Mouse (Mus musculus) midbrain, embryonic 11.5 days (tissue): ENCODE data around the gene Gli3. TPM values are rescaled to one million over a fixed set of nuclear protein-coding genes. Genes with fewer than 3 reads are reported as not detected.

Experiments
- ATAC-seq: fragments of 200-750 bp; cut with Nextera tagmentation; 2 replicates; pipeline ENCODE4 v1.8.0; 2017; ENCODE audit warnings: moderate TSS enrichment, moderate library complexity; ENCODE audit not compliant: low FRiP score
- DNase-seq: peaks from one replicate; pipeline ENCODE4 v3.0.0; 2015; ENCODE audit warnings: low spot score; ENCODE audit errors: missing footprints
- H3K27ac ChIP-seq: fragments of 300-500 bp; sonication (generic); 2 replicates; pipeline ENCODE4 v1.5.1; 2014; ENCODE audit warnings: low read depth, low read length
- H3K27me3 ChIP-seq: fragments of 300-500 bp; sonication (generic); 2 replicates; pipeline ENCODE4 v1.6.1; 2014; ENCODE audit warnings: mild to moderate bottlenecking, low read length, moderate library complexity, mixed read lengths; ENCODE audit not compliant: control insufficient read depth, insufficient read depth
- H3K36me3 ChIP-seq: fragments of 300-500 bp; sonication (generic); 2 replicates; pipeline ENCODE4 v1.6.1; 2014; ENCODE audit warnings: mild to moderate bottlenecking, low read length, moderate library complexity, mixed read lengths; ENCODE audit not compliant: control insufficient read depth, insufficient read depth
- H3K4me1 ChIP-seq: fragments of 300-500 bp; sonication (generic); 2 replicates; pipeline ENCODE4 v1.6.1; 2014; ENCODE audit warnings: low read length; ENCODE audit not compliant: control insufficient read depth, insufficient read depth
- H3K4me2 ChIP-seq: fragments of 300-500 bp; sonication (generic); 2 replicates; pipeline ENCODE4 v1.6.1; 2014; ENCODE audit warnings: mild to moderate bottlenecking, moderate library complexity
- H3K4me3 ChIP-seq: fragments of 300-500 bp; sonication (generic); 2 replicates; pipeline ENCODE4 v1.5.1; 2014; ENCODE audit warnings: low read depth, low read length
- H3K9ac ChIP-seq: fragments of 300-500 bp; sonication (generic); 2 replicates; pipeline ENCODE4 v1.6.1; 2014; ENCODE audit warnings: low read length
- H3K9me3 ChIP-seq: fragments of 300-500 bp; sonication (generic); 2 replicates; pipeline ENCODE4 v1.6.1; 2016; ENCODE audit warnings: low read length; ENCODE audit not compliant: control insufficient read depth
- WGBS: fragments of 180-500 bp; shearing (Covaris S2); extraction: QIAGEN DNeasy Blood & Tissue Kit; methylation state at CpG from one replicate; pipeline ENCODE4 v1.1.7; 2014; 5-methylcytosine and 5-hydroxymethylcytosine counted together
- polyA plus RNA-seq: library from polyadenylated mRNA; unstranded; fragments of >200 nt; fragmentation: Nextera tagmentation; extraction: Ambion mirVana; gene quantifications from 2 replicates; pipeline ENCODE4 v1.2.1, GENCODE M21; 2014

Gene Gli3
- polyA plus RNA-seq: 36.4 and 41.5 TPM in 2 replicates

GRCm38 (mm10) chr13:15462830-15463491, at the start of gene Gli3:
Gli3 (plus strand) TSS chr13:15463235.
- peak; percentile 97 for DNase-seq
- H3K9me3 ChIP-seq: no peaks in the 10 kb centered on the region
- ATAC-seq: peak; percentile 95
- peaks cover 7% of the 10 kb centered on the region for H3K4me1 ChIP-seq
- H3K4me2 ChIP-seq: peak within 1 kb of the TSS; percentile 71
- H3K27me3 ChIP-seq: peaks cover 4% of the 10 kb centered on the region
- WGBS: 1% methylated on average over 52 of the region's 76 CpGs
- no peaks in the 10 kb centered on the region for H3K36me3 ChIP-seq
- peak within 1 kb of the TSS; percentile 90 for H3K4me3 ChIP-seq
- H3K9ac ChIP-seq: peak within 1 kb of the TSS; percentile 98
- peak within 1 kb of the TSS; percentile 98 for H3K27ac ChIP-seq

DNA sequence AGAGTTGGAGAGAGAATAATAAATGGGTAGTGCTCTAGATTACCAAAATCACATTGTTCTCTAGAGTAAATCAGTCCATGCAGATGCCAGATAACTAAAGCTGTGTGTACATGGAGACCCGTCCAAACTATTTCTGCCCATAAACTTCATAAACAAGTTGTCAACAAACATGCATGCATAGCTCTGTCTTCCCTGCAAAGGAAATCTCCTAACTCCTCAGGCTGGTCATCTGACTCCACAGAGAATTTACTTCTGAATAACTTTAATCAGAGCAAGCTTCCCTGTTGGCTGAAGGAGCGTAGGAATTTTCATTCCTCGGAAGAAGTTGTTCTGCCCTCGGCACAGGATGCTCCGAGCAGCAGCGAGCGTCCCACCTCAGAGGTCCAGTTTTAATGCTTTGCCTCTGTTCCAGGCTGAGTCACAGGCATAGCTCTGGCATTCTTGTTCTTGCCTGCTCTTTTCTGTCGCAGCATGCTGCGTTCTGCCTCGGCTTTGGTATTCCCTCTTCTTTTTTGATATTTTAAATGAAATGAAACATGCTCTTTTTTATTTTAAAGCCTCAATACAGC, 41.8 kb upstream of the Gli3 start:
- Histone ChIP-seq H3K4me1 (no peaks in the 10 kb centered on the region), H3K4me2 (no peak overlapping the region)

DNA sequence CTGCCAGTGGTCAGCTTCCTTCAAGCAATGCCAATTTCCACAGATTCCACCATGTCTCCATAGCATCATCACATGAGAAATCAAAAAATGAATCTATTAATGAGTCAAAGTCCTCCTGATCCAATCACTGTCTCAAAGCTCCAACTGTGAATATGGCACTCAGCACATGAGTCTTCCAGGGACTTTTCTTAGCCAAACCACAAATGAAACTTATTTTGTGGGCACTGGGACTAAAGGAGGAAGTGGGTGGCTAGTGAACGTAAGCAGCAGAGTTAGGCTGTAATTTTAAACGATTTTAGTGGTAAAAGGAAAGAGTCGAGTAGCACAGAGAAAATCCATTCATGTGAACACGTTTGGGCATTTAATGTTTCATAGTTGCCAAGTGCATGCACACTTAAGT, 21.0 kb upstream of the Gli3 start:
- 82% methylated on average over 4 of the region's 4 CpGs for WGBS
- no peak for ATAC-seq
- no peaks in the 10 kb centered on the region for H3K4me1 ChIP-seq

More for the DNA sequence above, 41.8 kb upstream of the Gli3 start:
- WGBS: 52% methylated on average over 10 of the region's 10 CpGs
- DNase-seq (peak; percentile 84), ATAC-seq (no peak)
- Histone ChIP-seq H3K27ac (no peak overlapping the region), H3K36me3 (no peaks in the 10 kb centered on the region), H3K9ac (no peak overlapping the region), H3K27me3 (no peaks in the 10 kb centered on the region), H3K4me3 (no peak overlapping the region), H3K9me3 (no peaks in the 10 kb centered on the region)

DNA sequence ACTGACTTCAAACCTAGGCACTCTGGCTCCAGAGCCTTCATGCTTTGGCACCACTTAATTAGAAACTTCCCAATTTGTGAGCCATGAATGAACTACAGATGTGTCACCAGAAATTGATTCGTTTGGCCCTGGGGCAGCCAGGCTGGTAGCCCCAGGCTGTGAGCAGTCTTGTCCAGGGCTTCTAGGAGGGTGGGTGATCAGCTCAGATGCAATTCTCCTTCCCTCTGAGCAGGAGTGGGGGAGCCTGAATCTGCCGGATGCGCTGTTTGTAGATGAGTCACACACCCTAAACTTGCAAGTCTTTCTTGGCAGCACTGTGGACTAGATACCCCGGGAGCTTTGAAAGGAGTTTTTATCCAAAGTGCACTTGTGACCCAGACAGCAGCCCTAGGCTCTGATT, 18.7 kb upstream of the Gli3 start:
- Histone ChIP-seq H3K9ac (no peak overlapping the region), H3K27ac (no peak overlapping the region), H3K4me3 (no peak overlapping the region), H3K27me3 (no peaks in the 10 kb centered on the region), H3K9me3 (no peaks in the 10 kb centered on the region), H3K4me2 (no peak overlapping the region), H3K4me1 (no peaks in the 10 kb centered on the region), H3K36me3 (no peaks in the 10 kb centered on the region)
- ATAC-seq (0 out of 2 replicates have a peak, but pooled peaks have one; percentile 24), DNase-seq (no peak)
- WGBS: 79% methylated on average over 4 of the region's 4 CpGs

More for the DNA sequence above, 21.0 kb upstream of the Gli3 start:
- Histone ChIP-seq H3K9ac (no peak overlapping the region), H3K4me3 (no peak overlapping the region), H3K4me2 (no peak overlapping the region), H3K9me3 (no peaks in the 10 kb centered on the region), H3K27ac (no peak overlapping the region), H3K27me3 (no peaks in the 10 kb centered on the region), H3K36me3 (no peaks in the 10 kb centered on the region)
- no peak for DNase-seq

DNA sequence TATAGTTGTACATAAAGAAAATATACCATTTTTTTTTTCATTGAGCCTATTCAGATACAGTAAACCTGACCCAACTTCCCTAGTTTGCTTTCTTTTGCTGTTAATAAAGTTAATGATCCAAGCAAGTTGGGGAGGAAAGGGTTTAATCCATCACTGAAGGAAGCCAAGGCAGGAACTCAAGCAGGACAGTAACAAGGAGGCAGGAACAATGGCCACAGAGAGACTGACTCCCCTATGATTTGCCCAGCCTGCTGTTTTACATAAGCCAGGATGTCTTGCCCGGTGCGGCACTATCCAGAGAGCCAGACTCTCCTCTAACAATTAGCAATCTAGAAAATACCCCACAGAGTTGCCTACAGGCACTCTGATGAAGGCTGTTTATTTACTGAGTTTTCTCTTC, 17.4 kb upstream of the Gli3 start:
- Histone ChIP-seq H3K4me2 (no peak overlapping the region), H3K9ac (no peak overlapping the region), H3K4me3 (no peak overlapping the region), H3K27me3 (no peaks in the 10 kb centered on the region), H3K27ac (no peak overlapping the region), H3K4me1 (no peaks in the 10 kb centered on the region), H3K36me3 (no peaks in the 10 kb centered on the region), H3K9me3 (no peaks in the 10 kb centered on the region)
- ATAC-seq: no peak
- 65% methylated on average over 2 of the region's 2 CpGs for WGBS
- no peak for DNase-seq

- Histone ChIP-seq H3K4me2 (no peak overlapping the region), H3K4me3 (no peak overlapping the region), H3K27me3 (no peaks in the 10 kb centered on the region), H3K27ac (no peak overlapping the region), H3K4me1 (no peaks in the 10 kb centered on the region), H3K36me3 (no peaks in the 10 kb centered on the region), H3K9me3 (no peaks in the 10 kb centered on the region), H3K9ac (no peak overlapping the region)
- DNase-seq (no peak), ATAC-seq (no peak)
- 86% methylated on average over 8 of the region's 8 CpGs for WGBS
Measured at GRCm38 (mm10) chr13:15446004-15446403, 17.0 kb upstream of the Gli3 start.

DNA sequence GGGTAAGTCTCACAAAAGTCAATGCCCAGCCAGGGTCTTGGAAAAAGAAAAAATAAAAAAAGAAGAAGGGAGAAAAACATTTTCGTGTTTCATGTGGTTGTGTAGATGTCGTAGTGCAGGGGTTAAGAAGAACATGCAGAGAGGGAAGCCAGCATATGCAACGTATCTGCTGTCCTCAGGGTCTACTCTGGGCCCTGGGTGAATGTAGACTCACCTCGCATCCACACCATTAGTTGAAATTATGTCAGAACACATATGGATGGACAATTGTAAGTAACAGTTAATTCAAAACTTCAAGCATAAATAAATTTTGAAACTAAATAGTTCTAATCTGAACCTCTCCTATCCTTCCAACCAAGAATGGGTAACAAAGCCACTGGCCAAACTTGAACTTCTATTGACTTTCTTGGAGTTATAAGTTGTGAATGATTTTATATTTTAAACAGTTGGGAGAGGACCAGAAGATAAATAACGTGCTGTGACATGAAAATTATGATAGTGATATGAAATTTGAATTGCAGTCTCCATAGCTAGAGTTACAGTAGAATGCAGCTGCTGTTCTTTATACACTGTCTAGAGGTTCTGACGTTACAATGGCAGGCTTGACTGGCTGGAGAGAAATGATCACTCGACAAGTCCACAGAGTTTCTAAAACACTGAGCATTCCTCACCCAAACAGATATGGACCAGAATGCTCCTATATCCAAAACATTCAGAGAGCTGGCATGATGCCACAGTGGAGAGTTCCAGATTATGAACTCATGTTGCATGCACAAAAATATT, 16.1 kb upstream of the Gli3 start:
- Histone ChIP-seq H3K4me1 (no peaks in the 10 kb centered on the region), H3K9me3 (no peaks in the 10 kb centered on the region), H3K4me3 (no peak overlapping the region), H3K9ac (no peak overlapping the region), H3K4me2 (no peak overlapping the region), H3K36me3 (no peaks in the 10 kb centered on the region), H3K27ac (no peak overlapping the region), H3K27me3 (no peaks in the 10 kb centered on the region)
- 84% methylated on average over 7 of the region's 7 CpGs for WGBS
- DNase-seq (no peak), ATAC-seq (no peak)

DNA sequence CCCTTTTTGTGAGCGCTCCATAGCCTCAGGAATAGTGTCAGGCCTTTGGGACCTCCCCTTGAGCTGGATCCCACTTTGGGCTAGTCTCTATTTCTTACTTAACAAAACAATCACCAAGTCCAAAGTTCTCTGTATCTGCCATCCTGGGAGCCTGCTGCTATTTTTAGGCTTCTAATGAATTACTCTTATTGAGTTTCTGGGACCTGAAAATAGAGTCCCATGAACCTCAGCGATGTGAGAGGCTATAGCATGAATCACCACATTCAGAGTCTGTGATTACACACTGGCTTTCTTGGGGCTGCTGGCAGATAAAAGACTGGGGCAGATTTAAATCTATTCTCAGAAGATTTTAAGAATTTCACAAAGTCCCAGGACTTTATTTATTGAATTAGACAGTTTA, 12.1 kb upstream of the Gli3 start:
- DNase-seq (no peak), ATAC-seq (no peak)
- H3K4me2 ChIP-seq: no peak overlapping the region
- no peaks in the 10 kb centered on the region for H3K27me3 ChIP-seq
- no peak overlapping the region for H3K4me3 ChIP-seq
- H3K9ac ChIP-seq: no peak overlapping the region
- H3K36me3 ChIP-seq: no peaks in the 10 kb centered on the region
- no peak overlapping the region for H3K27ac ChIP-seq
- 73% methylated on average over 2 of the region's 2 CpGs for WGBS
- no peaks in the 10 kb centered on the region for H3K4me1 ChIP-seq
- no peaks in the 10 kb centered on the region for H3K9me3 ChIP-seq

DNA sequence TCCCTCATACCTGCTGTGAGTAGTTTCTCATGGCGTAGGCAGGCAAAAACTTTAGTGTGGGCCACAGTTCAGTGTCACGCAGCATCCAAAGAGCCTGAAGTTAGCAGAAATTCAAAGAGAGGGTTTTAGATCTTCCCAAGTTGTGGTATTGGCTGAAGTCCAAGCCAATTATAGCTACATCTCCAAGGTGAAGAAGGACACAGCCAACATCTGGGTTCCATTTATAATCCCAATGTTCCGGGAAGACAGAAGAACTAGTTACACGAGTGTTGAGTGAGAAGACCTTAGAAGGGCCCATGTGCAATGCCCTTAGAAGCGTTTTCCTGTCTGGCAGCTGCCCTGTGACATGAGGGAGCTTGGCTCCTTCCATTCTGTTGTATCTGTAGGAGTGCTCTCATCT, 5.2 kb upstream of the Gli3 start:
- ATAC-seq: no peak
- H3K4me3 ChIP-seq: no peak overlapping the region
- no peaks in the 10 kb centered on the region for H3K27me3 ChIP-seq
- H3K9ac ChIP-seq: no peak overlapping the region
- DNase-seq: no peak
- WGBS: 89% methylated on average over 5 of the region's 5 CpGs
- H3K36me3 ChIP-seq: no peaks in the 10 kb centered on the region
- peaks cover 3% of the 10 kb centered on the region; the same call in 1 of the 2 replicates for H3K4me1 ChIP-seq
- no peak overlapping the region for H3K4me2 ChIP-seq
- H3K27ac ChIP-seq: no peak overlapping the region
- no peaks in the 10 kb centered on the region for H3K9me3 ChIP-seq
